Mouse (Mus musculus) bone marrow macrophage, adult 2 months (primary cell): ENCODE measurements around the gene Wdfy4. TPM values are rescaled to one million over a fixed set of nuclear protein-coding genes. Genes with fewer than 3 reads are reported as not detected.

Experiments used
- H3K27ac ChIP-seq: 2 replicates; pipeline ENCODE4 v1.5.1; 2012; ENCODE audit warnings: low read depth, low read length; ENCODE audit not compliant: insufficient read depth
- H3K4me1 ChIP-seq: 2 replicates; pipeline ENCODE4 v1.6.1; 2012; ENCODE audit warnings: low read length; ENCODE audit not compliant: control insufficient read depth, insufficient read depth
- H3K4me3 ChIP-seq: 2 replicates; pipeline ENCODE4 v1.5.1; 2012; ENCODE audit warnings: mild to moderate bottlenecking, low read length, moderate library complexity; ENCODE audit not compliant: insufficient read depth
- CTCF ChIP-seq: IDR thresholded peaks from 2 replicates; pipeline ENCODE4 v1.5.1; 2012; ENCODE audit warnings: low read depth, mild to moderate bottlenecking, low read length, moderate library complexity
- POLR2A ChIP-seq: IDR thresholded peaks from 2 replicates; pipeline ENCODE4 v1.6.1; 2012; ENCODE audit warnings: mild to moderate bottlenecking, low read depth, low read length, borderline replicate concordance
- polyA plus RNA-seq: library from polyadenylated mRNA; stranded (reverse); fragments of >200 nt; gene quantifications from 2 replicates; pipeline ENCODE4 v1.2.4, GENCODE M21; 2012; ENCODE audit not compliant: missing spikeins, insufficient read depth, insufficient read length

The Wdfy4 gene
- polyA plus RNA-seq, 1 experiment, result 39.7 TPM

DNA sequence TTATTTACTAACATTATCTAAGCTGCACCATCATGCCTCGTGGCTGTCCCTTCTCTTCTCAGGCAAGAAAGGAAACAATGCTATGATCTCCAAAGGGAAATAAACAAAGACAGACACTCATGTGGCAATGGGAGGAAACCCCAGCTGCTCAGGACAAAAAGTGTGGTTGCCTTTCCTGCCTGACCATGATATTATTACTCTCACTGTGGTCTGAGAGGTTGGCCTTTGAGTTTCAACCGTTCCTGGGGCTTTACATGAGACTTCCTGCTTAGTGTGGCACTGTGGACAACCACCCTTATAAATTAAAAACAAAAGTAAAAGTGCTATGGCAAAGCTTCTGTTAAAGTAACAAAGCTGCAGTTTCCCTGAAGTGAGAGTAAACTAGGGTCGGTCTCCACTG, 27.0 kb downstream of the Wdfy4 start:
- Histone ChIP-seq H3K27ac (no peak overlapping the region), H3K4me1 (peaks cover 30% of the 10 kb centered on the region), H3K4me3 (no peak overlapping the region)
- no peak for TF ChIP-seq POLR2A
- TF ChIP-seq CTCF, result no peak

DNA sequence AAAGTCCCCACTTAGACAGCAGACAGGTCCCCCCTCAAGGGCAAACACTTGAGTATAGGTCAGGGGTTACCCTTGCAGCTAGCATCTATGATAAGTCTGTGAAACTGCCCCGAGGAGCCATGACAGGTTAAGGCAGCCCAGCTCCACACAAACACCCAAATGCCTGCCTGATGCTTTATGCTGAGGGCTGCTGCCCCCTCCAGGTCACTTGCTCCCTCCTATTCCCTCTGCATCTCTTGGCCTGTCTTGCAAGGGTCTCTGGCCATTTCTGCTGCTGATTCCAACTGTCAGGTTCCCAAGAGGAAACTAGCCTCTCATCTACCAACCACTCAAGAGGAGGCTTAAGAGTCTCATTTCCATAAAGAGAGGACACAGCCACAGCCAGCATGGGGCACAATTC, 32.4 kb downstream of the Wdfy4 start:
- no peak for TF ChIP-seq CTCF
- TF ChIP-seq POLR2A, result no peak
- Histone ChIP-seq H3K4me3 (no peak overlapping the region), H3K4me1 (peaks cover 3% of the 10 kb centered on the region; the same call in 1 of the 2 replicates)

DNA sequence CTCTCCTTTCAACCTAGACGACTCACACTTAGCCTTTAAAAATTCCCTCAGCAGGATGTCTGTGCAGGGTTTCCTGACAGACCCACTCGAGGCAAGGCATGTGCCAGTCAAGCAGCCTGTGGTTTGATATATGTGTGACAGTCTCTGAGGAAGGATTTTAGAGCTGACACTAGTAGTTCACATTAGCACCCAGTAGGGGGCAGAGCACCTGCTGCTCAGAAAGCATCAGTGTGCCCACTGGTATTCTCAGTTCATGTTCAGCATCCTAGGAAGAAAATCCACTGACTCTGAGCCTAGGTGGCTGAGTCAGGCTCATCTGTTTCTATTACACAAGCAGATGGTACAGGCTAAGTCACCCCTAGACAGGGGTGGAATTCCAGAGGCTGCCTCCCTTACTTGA, 39.0 kb downstream of the Wdfy4 start:
- peak; percentile 81 for TF ChIP-seq CTCF
- no peak for TF ChIP-seq POLR2A
- Histone ChIP-seq H3K27ac (no peak overlapping the region), H3K4me3 (no peak overlapping the region), H3K4me1 (peaks cover 2% of the 10 kb centered on the region; the same call in 1 of the 2 replicates)

More for the DNA sequence above, 32.4 kb downstream of the Wdfy4 start:
- H3K27ac ChIP-seq, result no peak overlapping the region

DNA sequence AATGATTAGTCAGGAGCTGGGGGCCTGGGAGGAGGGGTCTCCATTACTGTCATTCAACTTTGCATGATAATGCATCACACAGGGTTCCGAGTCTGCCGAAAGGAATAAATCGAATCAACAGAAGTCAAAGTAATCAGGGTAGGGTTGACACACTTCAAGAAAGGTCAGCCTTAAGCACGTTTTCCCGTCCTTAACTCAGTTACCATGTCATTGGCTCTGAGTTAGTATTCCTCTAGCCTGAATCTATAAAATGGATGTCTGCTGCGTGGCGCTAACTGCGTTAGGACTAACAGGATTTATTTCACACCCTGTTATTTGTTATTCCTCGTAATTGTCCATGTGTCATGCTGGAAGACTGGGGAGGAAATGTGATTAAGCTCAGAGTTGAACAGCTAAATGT, 48.5 kb downstream of the Wdfy4 start:
- no peak overlapping the region for H3K27ac ChIP-seq
- TF ChIP-seq POLR2A (no peak), CTCF (no peak)
- no peak overlapping the region for H3K4me3 ChIP-seq
- no peaks in the 10 kb centered on the region for H3K4me1 ChIP-seq

DNA sequence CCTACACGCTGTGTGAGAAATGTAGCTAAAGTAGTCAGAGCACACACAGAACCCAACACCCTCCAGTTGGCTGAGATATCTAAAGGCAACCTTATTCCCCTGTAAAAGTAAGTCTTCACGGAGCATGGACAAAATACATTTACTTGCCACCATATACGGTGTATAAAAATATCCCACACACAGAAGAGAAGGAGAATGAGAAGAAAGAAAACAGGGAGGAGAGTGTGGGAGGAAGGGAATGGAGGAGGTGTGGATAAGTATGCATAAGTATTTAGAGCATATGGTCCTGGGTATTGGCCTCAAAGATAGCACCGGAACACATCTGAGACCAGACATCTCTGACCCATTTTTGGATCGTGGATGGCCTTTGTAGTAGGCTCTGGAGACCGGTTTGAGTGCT, 50.1 kb downstream of the Wdfy4 start:
- Histone ChIP-seq H3K4me1 (no peaks in the 10 kb centered on the region), H3K4me3 (no peak overlapping the region), H3K27ac (no peak overlapping the region)
- TF ChIP-seq CTCF, result no peak

DNA sequence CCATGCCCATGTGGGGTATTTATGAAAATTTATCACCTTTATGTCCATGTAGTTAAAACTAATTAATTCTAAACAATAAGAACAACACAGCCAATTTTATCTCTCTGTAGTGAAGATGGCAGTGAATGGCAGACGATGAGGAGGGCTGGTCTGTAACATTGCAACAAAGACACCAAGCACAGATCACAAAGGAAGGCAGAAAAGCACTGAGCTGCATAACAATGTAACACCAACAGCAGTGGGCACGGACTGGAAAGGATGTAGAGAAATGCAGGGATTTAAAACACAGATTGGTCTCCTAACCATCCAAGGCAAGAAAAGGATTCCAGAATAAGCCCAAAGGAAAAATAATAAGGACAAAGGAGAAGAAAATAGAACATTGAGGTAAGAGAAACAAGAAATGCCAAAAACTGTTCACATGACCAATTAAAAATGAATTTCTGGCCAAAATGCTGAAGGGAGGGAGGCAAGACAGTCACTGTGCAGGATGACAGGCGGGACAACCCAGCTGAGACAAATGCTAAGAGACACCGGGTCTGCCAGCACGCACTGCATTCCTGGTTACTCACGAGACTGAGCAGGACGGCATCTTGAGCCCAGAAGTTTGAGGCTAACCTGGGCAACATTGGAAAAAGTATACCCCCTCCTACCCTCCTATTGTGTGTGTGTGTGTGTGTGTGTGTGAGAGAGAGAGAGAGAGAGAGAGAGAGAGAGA, 54.1 kb downstream of the Wdfy4 start:
- H3K27ac ChIP-seq, result no peak overlapping the region
- TF ChIP-seq CTCF (no peak), POLR2A (no peak)
- no peaks in the 10 kb centered on the region; the same call in 1 of the 2 replicates for H3K4me1 ChIP-seq
- no peak overlapping the region for H3K4me3 ChIP-seq

DNA sequence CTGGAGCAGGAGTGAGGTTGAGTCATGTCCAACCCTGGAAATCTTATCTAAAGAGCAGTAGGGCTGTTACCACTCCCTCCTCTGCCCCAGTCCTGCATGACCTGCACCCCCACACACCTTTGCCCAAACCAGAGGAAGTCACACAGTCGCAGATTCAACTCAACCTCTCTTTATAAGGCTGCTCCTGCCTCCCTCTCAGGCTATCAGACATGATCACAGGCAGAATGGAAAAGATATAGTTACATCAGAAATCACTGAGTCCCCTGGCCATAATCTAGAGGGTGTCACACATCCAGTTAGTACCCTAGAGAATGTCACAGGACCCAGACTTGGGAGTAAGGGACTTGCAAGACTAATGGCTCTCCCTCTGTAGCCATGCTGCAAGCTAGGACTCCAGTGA, 68.7 kb downstream of the Wdfy4 start:
- TF ChIP-seq CTCF (no peak), POLR2A (no peak)
- Histone ChIP-seq H3K4me1 (peaks cover 15% of the 10 kb centered on the region), H3K27ac (no peak overlapping the region), H3K4me3 (no peak overlapping the region)

DNA sequence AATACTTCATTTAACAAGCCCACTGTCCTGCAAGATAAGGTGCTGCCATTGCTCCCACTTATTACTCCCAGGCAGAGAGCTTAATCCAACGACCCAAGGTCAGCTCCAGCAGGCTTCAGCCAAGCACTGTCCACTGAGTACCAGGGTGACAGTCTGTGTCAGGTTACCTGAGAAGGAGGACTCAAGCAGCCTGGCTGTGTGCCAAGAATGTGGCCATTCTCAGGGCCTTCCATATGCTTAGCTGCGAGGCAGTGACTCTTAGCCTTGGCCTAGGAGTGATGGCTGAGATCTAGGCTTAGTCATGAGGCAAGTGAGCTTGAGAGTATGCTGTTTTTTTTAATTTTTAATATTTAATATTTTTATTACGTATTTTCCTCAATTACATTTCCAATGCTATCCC, 80.5 kb downstream of the Wdfy4 start:
- Histone ChIP-seq H3K4me1 (peaks cover 28% of the 10 kb centered on the region), H3K27ac (no peak overlapping the region)
- TF ChIP-seq CTCF, result no peak
- no peak for TF ChIP-seq POLR2A

DNA sequence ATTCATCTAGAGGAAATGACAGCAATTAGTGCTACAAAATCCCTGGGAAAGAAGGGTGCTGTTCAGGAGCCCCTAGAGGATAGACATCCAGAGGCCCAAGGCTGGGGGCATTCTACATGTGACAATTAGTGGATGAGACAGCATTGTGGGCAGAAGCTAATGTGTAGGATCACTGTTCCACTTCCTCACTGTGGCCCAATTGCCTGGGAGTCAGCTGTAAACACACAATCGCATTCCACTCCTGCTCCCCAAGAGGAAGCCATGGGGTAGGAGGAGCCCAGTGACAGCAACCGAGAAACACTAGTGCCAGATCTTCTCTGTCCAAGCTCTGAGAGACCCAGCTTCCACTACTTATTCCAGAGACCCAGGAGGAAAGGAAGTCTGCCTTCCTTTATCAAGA, 83.7 kb downstream of the Wdfy4 start:
- no peak overlapping the region for H3K4me3 ChIP-seq
- H3K4me1 ChIP-seq, result peaks cover 33% of the 10 kb centered on the region
- TF ChIP-seq POLR2A, result no peak
- no peak for TF ChIP-seq CTCF
- H3K27ac ChIP-seq, result peak overlapping the region; percentile 42

More for the DNA sequence above, 80.5 kb downstream of the Wdfy4 start:
- no peak overlapping the region for H3K4me3 ChIP-seq

DNA sequence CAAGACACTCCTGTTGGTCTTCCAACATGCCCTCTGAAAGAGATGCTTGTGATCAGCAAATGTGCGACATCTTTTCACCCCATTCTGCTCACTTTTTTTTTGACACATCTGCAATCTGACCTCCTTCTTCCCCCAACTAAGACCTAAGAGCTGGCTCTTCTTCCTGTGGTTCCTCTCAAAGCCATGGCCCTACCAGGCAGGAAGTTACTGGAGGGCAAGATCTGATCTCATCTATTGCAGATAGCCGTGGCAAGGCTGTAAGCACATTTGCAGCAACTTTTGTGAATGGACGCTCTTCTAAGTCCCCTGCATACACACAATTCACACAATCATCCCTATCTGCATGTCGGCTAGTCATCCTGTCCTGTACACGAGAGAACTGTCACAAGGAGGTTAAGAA, 85.4 kb downstream of the Wdfy4 start:
- Histone ChIP-seq H3K4me1 (peaks cover 33% of the 10 kb centered on the region), H3K27ac (peak overlapping the region; percentile 24; the same call in 1 of the 2 replicates), H3K4me3 (no peak overlapping the region)
- TF ChIP-seq CTCF, result no peak
- TF ChIP-seq POLR2A, result no peak
